Mouse (Mus musculus) midbrain, embryonic 13.5 days (tissue): ENCODE results near the gene Slc19a3. TPM values are rescaled to one million over a fixed set of nuclear protein-coding genes. Genes with fewer than 3 reads are reported as not detected.

ENCODE experiments used
- ATAC-seq: fragments of 200-750 bp; cut with Nextera tagmentation; 2 replicates; pipeline ENCODE4 v1.8.0; 2017; ENCODE audit warnings: mild to moderate bottlenecking, moderate TSS enrichment, moderate library complexity
- H3K27ac ChIP-seq: fragments of 300-500 bp; sonication (generic); 2 replicates; pipeline ENCODE4 v1.5.1; 2015; ENCODE audit warnings: inconsistent platforms, mild to moderate bottlenecking, moderate library complexity
- H3K27me3 ChIP-seq: fragments of 300-500 bp; sonication (generic); 2 replicates; pipeline ENCODE4 v1.6.1; 2015; ENCODE audit warnings: mild to moderate bottlenecking, inconsistent platforms
- H3K36me3 ChIP-seq: fragments of 300-500 bp; sonication (generic); 2 replicates; pipeline ENCODE4 v1.6.1; 2015; ENCODE audit warnings: mild to moderate bottlenecking, inconsistent platforms
- H3K4me1 ChIP-seq: fragments of 300-500 bp; sonication (generic); replicated peaks from 2 replicates; pipeline ENCODE4 v1.6.1; 2015; ENCODE audit warnings: inconsistent platforms
- H3K4me2 ChIP-seq: fragments of 300-500 bp; sonication (generic); replicated peaks from 2 replicates; pipeline ENCODE4 v1.6.1; 2015; ENCODE audit warnings: moderate library complexity, mild to moderate bottlenecking, inconsistent platforms
- H3K4me3 ChIP-seq: fragments of 300-500 bp; sonication (generic); replicated peaks from 2 replicates; pipeline ENCODE4 v1.5.1; 2015; ENCODE audit warnings: mild to moderate bottlenecking, inconsistent platforms
- H3K9ac ChIP-seq: fragments of 300-500 bp; sonication (generic); replicated peaks from 2 replicates; pipeline ENCODE4 v1.6.1; 2015; ENCODE audit warnings: mild to moderate bottlenecking, inconsistent platforms
- H3K9me3 ChIP-seq: fragments of 300-500 bp; sonication (generic); 2 replicates; pipeline ENCODE4 v1.6.1; 2016; ENCODE audit warnings: mild to moderate bottlenecking, inconsistent platforms
- WGBS: fragments of 180-500 bp; shearing (Covaris S2); methylation state at CpG from one replicate; pipeline ENCODE4 v1.1.7; 2015; 5-methylcytosine and 5-hydroxymethylcytosine counted together
- polyA plus RNA-seq: library from polyadenylated mRNA; unstranded; fragments of >200 nt; fragmentation: Nextera tagmentation; extraction: Ambion mirVana; gene quantifications from 2 replicates; pipeline ENCODE4 v1.2.1, GENCODE M21; 2015

Gene Slc19a3
- polyA plus RNA-seq: 0.58 and 0.63 TPM in 2 replicates

DNA sequence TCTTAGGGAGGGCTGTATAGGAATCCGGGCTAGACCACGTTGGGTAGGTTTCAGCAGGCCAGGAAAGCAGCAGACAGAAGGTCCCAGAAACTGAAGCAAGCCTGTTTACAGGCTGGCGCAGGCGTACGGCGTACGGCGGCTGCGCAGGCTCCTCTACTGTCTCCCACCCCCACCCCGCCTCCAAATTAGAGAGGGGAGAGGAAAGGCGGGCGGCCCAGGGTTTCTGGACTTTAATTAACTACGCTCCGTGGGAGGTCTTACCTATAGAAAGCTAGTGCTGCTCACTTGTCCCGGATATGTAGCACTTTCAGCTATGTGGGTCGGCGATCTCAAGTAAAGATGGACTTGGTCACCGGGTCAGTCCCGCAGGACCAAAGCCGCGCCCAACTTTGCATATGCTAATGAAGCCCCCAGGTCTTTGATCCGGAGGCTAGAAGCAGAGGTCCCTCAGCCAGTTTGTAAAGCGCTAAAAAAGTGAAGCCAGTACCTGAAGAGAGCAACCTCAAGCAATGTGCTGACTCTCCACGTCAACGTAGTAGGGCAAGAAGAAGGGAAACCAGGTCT lies at the start of gene Slc19a3:
TSS of gene Slc19a3 (minus strand) at position 340 of the 564 bp plus-strand sequence.
- WGBS: 1% methylated on average over 25 of the region's 25 CpGs
- no peak within 1 kb of the TSS for H3K27ac ChIP-seq
- H3K9ac ChIP-seq: peak within 1 kb of the TSS; percentile 56
- no peaks in the 10 kb centered on the region for H3K27me3 ChIP-seq
- H3K4me2 ChIP-seq: peak within 1 kb of the TSS; percentile 74
- peak within 1 kb of the TSS; percentile 51 for H3K4me3 ChIP-seq
- peak; percentile 88 for ATAC-seq
- H3K36me3 ChIP-seq: no peaks in the 10 kb centered on the region
- no peaks in the 10 kb centered on the region for H3K9me3 ChIP-seq
- H3K4me1 ChIP-seq: peaks cover 6% of the 10 kb centered on the region; the same call in 1 of the 2 replicates

DNA sequence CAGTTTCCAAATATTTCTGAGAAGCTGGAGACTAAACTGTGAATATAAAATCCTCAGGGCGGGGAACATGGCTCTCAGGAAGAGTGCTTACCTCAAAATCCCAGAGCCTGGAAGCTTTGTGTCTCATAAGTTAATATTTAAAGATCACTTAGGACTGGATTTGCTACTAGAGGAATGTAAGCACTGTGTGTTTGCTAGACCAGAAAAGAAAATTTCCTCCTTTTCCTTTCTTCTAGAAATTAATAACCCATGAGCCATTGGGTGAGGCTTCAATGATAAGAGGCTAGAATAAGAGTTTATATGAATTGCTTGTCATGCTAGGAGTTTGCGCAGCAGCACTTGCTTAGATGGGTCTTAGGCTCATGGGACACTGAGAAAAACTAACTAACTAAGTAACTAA lies 46.5 kb upstream of the Slc19a3 start:
- Histone ChIP-seq H3K9ac (no peak overlapping the region), H3K27me3 (no peaks in the 10 kb centered on the region), H3K4me2 (no peak overlapping the region), H3K4me1 (no peaks in the 10 kb centered on the region), H3K36me3 (no peaks in the 10 kb centered on the region), H3K27ac (no peak overlapping the region), H3K4me3 (no peak overlapping the region), H3K9me3 (no peaks in the 10 kb centered on the region)
- ATAC-seq: no peak
- WGBS: 91% methylated on average over 2 of the region's 2 CpGs

DNA sequence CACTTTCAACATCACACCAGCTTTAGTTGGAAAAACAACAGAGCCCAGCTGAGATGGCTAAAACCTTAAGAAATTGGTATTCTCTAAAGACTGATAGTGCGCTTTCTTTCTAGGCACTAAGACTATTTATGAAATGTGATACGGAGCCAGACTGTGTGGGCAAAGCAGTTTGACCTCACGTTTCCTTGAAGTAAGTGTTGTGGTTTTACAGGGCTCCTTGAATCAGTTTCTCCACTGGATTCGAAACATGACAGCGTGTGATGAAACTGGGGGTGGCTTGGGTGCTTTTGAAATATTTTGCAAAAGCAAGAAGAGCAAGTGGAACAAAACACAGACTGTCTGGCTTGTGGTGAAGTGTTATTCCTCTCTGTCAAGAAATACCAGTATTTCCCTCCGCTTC lies 38.8 kb upstream of the Slc19a3 start:
- no peak overlapping the region for H3K9ac ChIP-seq
- no peaks in the 10 kb centered on the region for H3K27me3 ChIP-seq
- H3K36me3 ChIP-seq: no peaks in the 10 kb centered on the region
- no peak overlapping the region for H3K27ac ChIP-seq
- WGBS: 91% methylated on average over 6 of the region's 6 CpGs
- no peak overlapping the region for H3K4me2 ChIP-seq
- H3K4me3 ChIP-seq: no peak overlapping the region
- H3K4me1 ChIP-seq: no peaks in the 10 kb centered on the region
- no peaks in the 10 kb centered on the region for H3K9me3 ChIP-seq
- ATAC-seq: no peak

DNA sequence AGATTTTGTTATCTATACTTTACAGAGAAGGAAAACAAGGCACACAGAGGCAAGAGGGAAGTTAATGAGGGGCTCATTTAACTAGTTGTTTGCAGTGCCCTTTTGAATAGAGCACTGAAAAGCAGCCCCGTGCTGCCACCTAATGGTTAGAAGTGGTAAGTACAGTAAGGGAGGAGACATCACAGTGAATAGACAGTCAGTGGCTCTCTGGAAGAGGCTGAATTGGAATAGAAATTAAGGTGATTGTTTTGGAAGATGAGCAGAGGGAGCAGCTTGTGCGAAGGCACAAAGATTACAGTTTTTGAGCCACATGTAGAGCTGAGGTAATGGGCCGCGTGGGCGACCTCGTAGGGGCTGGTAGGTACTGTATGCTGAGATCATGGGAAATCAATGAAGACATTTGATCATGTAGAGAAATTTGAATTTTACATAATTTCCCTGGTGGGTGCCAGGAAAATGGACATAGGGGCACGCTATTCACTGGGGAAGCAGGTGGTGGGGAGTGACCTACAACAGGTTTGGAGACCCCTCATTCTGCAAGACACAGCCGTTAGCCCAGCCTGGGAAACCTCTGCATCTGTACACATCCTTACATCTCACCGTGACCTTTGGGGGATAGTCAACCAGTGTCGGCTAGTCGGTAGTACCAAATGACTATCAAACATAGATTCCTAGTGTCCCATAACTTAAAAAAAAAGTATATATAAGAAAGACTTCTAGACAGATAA lies 38.1 kb upstream of the Slc19a3 start:
- peak; percentile 93 for ATAC-seq
- Histone ChIP-seq H3K36me3 (no peaks in the 10 kb centered on the region), H3K9ac (0 out of 2 replicates have a peak overlapping the region, but pooled peaks have one; percentile 42), H3K4me1 (no peaks in the 10 kb centered on the region), H3K4me2 (peak overlapping the region; percentile 35), H3K27me3 (no peaks in the 10 kb centered on the region), H3K9me3 (no peaks in the 10 kb centered on the region), H3K4me3 (peak overlapping the region; percentile 15), H3K27ac (no peak overlapping the region)
- 50% methylated on average over 11 of the region's 11 CpGs for WGBS

DNA sequence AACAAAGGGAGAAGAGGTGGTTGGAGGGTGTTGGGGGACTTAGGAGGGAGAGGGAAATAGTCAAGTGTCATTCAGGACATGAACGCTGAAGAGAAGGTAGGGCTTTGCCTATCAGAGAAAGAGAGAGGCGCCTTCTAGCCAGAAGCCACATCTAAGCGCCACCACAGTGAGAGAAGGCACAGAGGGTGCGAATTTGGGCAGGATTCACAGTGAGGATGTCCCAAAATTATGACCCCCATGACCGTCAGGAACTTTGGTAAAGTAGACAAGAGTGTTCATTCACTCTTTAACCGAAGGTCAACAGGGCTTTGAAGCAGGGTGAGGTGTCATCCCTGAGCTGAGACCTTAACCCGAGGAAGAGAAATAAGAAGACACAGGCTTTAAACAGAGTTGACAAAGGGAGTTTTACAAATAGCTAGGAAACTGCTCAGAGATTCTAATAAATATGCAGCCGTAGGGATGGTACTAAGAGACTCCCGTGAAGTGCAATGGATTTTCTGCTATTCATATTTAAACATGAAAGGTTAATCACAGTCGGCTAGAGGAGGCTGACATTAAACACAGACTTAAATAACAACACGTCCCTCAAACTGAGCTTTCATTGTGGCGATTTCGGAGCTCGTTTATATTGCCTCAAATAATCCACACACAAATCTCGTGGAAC lies 37.4 kb upstream of the Slc19a3 start:
- Histone ChIP-seq H3K4me1 (no peaks in the 10 kb centered on the region), H3K27ac (no peak overlapping the region), H3K4me2 (peak overlapping the region; percentile 35), H3K9ac (0 out of 2 replicates have a peak overlapping the region, but pooled peaks have one; percentile 42), H3K27me3 (no peaks in the 10 kb centered on the region), H3K9me3 (no peaks in the 10 kb centered on the region), H3K4me3 (peak overlapping the region; percentile 15), H3K36me3 (no peaks in the 10 kb centered on the region)
- WGBS: 35% methylated on average over 15 of the region's 15 CpGs
- peak; percentile 74 for ATAC-seq

DNA sequence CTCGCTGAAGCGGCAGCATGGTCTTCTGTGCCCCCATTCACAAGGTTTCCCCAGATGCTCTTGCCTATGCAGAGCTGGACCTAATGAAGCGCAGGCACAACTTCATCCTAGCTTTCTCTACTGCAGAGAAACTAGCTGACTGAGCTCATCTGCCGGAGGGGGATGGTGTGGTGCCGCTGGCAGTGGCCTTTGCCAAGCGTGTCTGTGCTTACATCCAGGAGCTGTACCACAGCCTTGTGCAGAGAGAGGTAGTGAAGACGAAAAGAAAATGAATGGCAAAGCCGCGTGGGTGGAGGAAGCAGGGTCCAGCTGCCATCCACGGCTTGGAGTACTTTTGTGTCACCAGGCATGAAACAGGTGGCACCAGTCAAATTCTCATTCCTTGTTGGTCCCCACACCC lies 29.0 kb upstream of the Slc19a3 start:
- Histone ChIP-seq H3K9me3 (no peaks in the 10 kb centered on the region), H3K27me3 (no peaks in the 10 kb centered on the region), H3K36me3 (no peaks in the 10 kb centered on the region), H3K4me2 (no peak overlapping the region), H3K9ac (no peak overlapping the region), H3K4me3 (no peak overlapping the region), H3K4me1 (no peaks in the 10 kb centered on the region), H3K27ac (no peak overlapping the region)
- ATAC-seq: no peak
- WGBS: 91% methylated on average over 10 of the region's 10 CpGs

DNA sequence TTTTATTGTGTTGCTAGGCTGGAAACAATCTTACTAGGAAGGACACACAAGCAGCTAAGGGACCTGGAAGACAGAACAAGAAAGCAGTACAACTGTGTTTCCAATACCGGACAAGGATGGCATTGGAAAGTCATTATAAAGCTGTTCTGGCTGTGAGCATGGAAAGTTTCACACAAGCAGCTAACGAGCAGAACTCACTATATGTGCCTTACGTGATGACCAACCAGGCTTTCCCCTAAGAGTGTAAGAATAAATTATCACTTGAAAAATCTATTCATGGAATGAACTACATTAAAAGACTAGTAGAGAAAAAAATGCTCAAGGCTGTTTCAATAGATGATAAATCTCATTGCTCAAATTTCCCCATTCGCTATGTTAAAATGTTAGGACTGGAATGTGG lies 28.3 kb upstream of the Slc19a3 start:
- no peak for ATAC-seq
- no peak overlapping the region for H3K27ac ChIP-seq
- H3K4me3 ChIP-seq: no peak overlapping the region
- no peaks in the 10 kb centered on the region for H3K4me1 ChIP-seq
- no peaks in the 10 kb centered on the region for H3K27me3 ChIP-seq
- no peak overlapping the region for H3K9ac ChIP-seq
- H3K36me3 ChIP-seq: no peaks in the 10 kb centered on the region
- WGBS: 92% methylated on average over 4 of the region's 4 CpGs
- no peak overlapping the region for H3K4me2 ChIP-seq
- no peaks in the 10 kb centered on the region for H3K9me3 ChIP-seq

DNA sequence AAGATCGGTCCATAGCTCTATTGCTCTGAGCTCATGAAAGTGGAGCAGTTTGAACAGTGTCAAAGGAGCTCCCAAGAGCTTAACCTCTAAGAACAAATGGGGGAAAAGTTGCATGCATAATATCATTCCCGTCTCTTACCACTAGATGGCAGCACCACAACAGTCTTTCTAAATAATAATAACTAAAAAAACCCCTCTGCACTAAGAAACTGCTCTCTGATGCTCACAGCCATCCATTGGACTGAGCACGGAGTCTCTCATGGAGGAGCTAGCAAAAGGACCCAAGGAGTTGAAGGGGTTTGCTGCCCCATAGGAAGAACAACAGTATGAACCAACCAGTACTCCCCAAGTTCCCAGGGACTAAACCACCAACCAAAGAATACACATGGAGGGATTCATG lies 26.6 kb upstream of the Slc19a3 start:
- WGBS: 27% methylated on average over 3 of the region's 3 CpGs
- H3K4me3 ChIP-seq: no peak overlapping the region
- no peaks in the 10 kb centered on the region for H3K4me1 ChIP-seq
- ATAC-seq: 0 out of 2 replicates have a peak, but pooled peaks have one; percentile 9
- no peaks in the 10 kb centered on the region for H3K9me3 ChIP-seq
- H3K27me3 ChIP-seq: no peaks in the 10 kb centered on the region
- H3K9ac ChIP-seq: no peak overlapping the region
- no peaks in the 10 kb centered on the region for H3K36me3 ChIP-seq
- H3K27ac ChIP-seq: no peak overlapping the region
- H3K4me2 ChIP-seq: no peak overlapping the region

DNA sequence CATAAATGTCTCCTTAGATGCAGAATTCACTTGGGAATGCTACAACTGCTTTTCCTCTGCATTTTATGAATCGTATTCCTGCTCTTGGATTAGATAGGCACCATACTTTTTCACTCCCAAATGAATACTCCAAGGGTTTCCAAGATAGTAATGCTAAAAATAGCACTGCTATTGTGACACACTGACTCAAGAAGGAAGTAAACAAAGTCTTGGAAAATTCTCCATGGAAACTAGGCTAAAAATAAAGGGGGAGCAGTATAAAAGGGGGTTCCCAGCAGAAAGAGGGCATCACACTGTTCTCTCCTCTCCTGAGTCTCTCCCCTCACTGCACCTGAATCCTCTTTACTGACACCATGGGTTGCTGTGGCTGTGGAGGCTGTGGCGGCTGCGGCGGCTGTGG lies 22.4 kb upstream of the Slc19a3 start, which contains the start of gene Krtap28-13:
TSS of gene Krtap28-13 (plus strand) at position 288 of the 400 bp plus-strand sequence.
- ATAC-seq: no peak
- H3K4me1 ChIP-seq: no peaks in the 10 kb centered on the region
- no peak within 1 kb of the TSS for H3K9ac ChIP-seq
- 93% methylated on average over 4 of the region's 4 CpGs for WGBS
- no peaks in the 10 kb centered on the region for H3K36me3 ChIP-seq
- no peak within 1 kb of the TSS for H3K27ac ChIP-seq
- no peak within 1 kb of the TSS for H3K4me2 ChIP-seq
- no peaks in the 10 kb centered on the region for H3K27me3 ChIP-seq
- H3K9me3 ChIP-seq: no peaks in the 10 kb centered on the region
- no peak within 1 kb of the TSS for H3K4me3 ChIP-seq

DNA sequence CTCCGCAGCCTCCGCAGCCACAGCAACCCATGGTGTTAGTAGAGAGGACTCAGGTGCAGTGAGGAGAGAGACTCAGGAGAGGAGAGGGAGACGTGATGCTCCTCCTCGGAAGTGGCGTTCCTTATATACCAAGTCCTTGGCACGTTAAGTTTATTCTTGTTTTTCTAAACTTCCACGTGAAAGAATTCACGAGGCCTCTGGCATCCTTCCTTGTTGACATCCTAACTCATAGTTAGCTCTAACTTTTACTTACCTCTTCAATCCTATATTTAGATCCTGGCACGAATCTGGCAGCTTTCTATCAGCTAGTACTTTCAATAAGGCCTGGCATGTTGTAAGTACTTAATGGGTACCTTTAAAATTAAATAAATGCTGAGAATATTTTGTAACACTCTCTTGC lies 21.0 kb upstream of the Slc19a3 start, which contains the start of gene A030005K14Rik:
TSS of gene A030005K14Rik (minus strand) at position 101 of the 400 bp plus-strand sequence.
- H3K36me3 ChIP-seq: no peaks in the 10 kb centered on the region
- ATAC-seq: no peak
- H3K9ac ChIP-seq: no peak within 1 kb of the TSS
- H3K27ac ChIP-seq: no peak within 1 kb of the TSS
- no peaks in the 10 kb centered on the region for H3K27me3 ChIP-seq
- no peaks in the 10 kb centered on the region for H3K9me3 ChIP-seq
- H3K4me2 ChIP-seq: no peak within 1 kb of the TSS
- no peaks in the 10 kb centered on the region for H3K4me1 ChIP-seq
- no peak within 1 kb of the TSS for H3K4me3 ChIP-seq
- 92% methylated on average over 9 of the region's 9 CpGs for WGBS

DNA sequence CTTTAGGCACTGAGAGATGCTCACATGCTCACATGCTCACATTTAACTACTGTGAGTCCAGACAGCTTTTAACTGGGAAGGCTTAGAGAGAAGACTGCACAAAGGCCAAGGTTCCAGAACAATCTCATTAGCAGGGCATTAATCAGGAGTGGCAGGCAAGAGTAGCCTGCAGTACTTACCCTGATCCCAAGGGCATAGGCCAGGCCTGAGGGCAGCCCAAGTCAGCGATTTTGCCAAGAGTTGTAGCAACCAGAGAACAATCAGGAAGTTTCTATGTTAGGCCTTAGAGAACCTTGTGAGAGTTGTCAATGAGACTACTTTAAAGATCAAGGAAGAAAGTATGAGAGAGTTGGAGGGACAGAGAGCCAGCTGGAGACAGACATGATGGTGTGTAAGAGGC lies 20.2 kb upstream of the Slc19a3 start:
- no peak for ATAC-seq
- Histone ChIP-seq H3K4me1 (no peaks in the 10 kb centered on the region), H3K9me3 (no peaks in the 10 kb centered on the region), H3K27ac (no peak overlapping the region), H3K27me3 (no peaks in the 10 kb centered on the region), H3K4me2 (no peak overlapping the region), H3K36me3 (no peaks in the 10 kb centered on the region), H3K9ac (no peak overlapping the region), H3K4me3 (no peak overlapping the region)
- 59% methylated on average over 1 of the region's 1 CpGs for WGBS

DNA sequence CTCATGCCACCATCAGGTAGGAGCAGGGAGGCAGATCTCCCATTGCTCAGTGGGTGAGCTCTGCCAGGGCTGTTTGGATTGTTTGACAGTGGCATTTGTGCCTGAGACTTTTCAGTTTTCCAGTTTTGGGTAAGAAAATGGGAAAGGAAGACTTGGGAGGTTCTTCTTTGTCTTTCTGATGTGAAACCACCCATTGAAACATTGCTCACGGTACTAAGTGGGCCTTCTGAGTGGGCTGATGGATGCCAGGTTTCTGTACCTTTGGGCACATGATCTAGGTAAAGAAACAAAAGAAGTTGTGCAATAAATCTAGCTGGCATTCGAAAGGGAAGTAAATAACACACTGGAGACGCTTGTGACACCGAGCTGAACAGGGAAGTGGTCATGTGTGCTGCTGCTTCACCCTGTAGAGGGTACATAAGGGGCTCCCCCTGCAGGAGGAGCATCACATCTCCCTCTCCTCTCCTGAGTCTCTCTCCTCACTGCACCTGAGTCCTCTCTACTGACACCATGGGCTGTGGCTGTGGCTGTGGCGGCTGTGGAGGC lies 6.7 kb upstream of the Slc19a3 start, which contains the start of gene Gm47969:
TSS of gene Gm47969 (plus strand) at position 51 of the 546 bp plus-strand sequence.
- WGBS: 90% methylated on average over 5 of the region's 5 CpGs
- Histone ChIP-seq H3K4me1 (no peaks in the 10 kb centered on the region), H3K4me3 (no peak within 1 kb of the TSS)

More for the DNA sequence above, 6.7 kb upstream of the Slc19a3 start, which contains the start of gene Gm47969:
- Histone ChIP-seq H3K4me2 (no peak within 1 kb of the TSS), H3K36me3 (no peaks in the 10 kb centered on the region), H3K27ac (no peak within 1 kb of the TSS), H3K9me3 (no peaks in the 10 kb centered on the region), H3K9ac (no peak within 1 kb of the TSS), H3K27me3 (no peaks in the 10 kb centered on the region)
- no peak for ATAC-seq
